Mouse (Mus musculus) hindbrain, embryonic 16.5 days (tissue): Measurements from ENCODE around the gene Txk. TPM values are rescaled to one million over a fixed set of nuclear protein-coding genes. Genes with fewer than 3 reads are reported as not detected.

Experiments
- ATAC-seq: fragments of 200-750 bp; cut with Nextera tagmentation; 2 replicates; pipeline ENCODE4 v1.8.0; 2017; ENCODE audit warnings: moderate TSS enrichment, moderate library complexity
- H3K27ac ChIP-seq: fragments of 300-500 bp; sonication (generic); 2 replicates; pipeline ENCODE4 v1.5.1; 2014; ENCODE audit warnings: low read depth, mild to moderate bottlenecking, control low read depth, low read length, moderate library complexity
- H3K27me3 ChIP-seq: fragments of 300-500 bp; sonication (generic); replicated peaks from 2 replicates; pipeline ENCODE4 v1.6.1; 2014; ENCODE audit warnings: low read length; ENCODE audit not compliant: control insufficient read depth, insufficient read depth
- H3K36me3 ChIP-seq: fragments of 300-500 bp; sonication (generic); 2 replicates; pipeline ENCODE4 v1.6.1; 2014; ENCODE audit warnings: mild to moderate bottlenecking, low read length, moderate library complexity, mixed read lengths; ENCODE audit not compliant: control insufficient read depth, insufficient read depth
- H3K4me1 ChIP-seq: fragments of 300-500 bp; sonication (generic); 2 replicates; pipeline ENCODE4 v1.6.1; 2014; ENCODE audit warnings: low read depth, low read length; ENCODE audit not compliant: control insufficient read depth, insufficient read depth
- H3K4me2 ChIP-seq: fragments of 300-500 bp; sonication (generic); 2 replicates; pipeline ENCODE4 v1.6.1; 2014; ENCODE audit warnings: mild to moderate bottlenecking, low read length, control low read depth, moderate library complexity
- H3K4me3 ChIP-seq: fragments of 300-500 bp; sonication (generic); 2 replicates; pipeline ENCODE4 v1.5.1; 2014; ENCODE audit warnings: mild to moderate bottlenecking, low read length, control low read depth, moderate library complexity
- H3K9ac ChIP-seq: fragments of 300-500 bp; sonication (generic); 2 replicates; pipeline ENCODE4 v1.6.1; 2014; ENCODE audit warnings: low read depth, mild to moderate bottlenecking, control low read depth, low read length, moderate library complexity
- H3K9me3 ChIP-seq: fragments of 300-500 bp; sonication (generic); 2 replicates; pipeline ENCODE4 v1.6.1; 2014; ENCODE audit warnings: mild to moderate bottlenecking, low read length, moderate library complexity; ENCODE audit not compliant: control insufficient read depth
- WGBS: fragments of 180-500 bp; shearing (Covaris S2); extraction: QIAGEN DNeasy Blood & Tissue Kit; methylation state at CpG from one replicate; pipeline ENCODE4 v1.1.7; 2014; 5-methylcytosine and 5-hydroxymethylcytosine counted together
- polyA plus RNA-seq: library from polyadenylated mRNA; unstranded; fragments of >200 nt; fragmentation: Nextera tagmentation; extraction: Ambion mirVana; gene quantifications from 2 replicates; pipeline ENCODE4 v1.2.1, GENCODE M21; 2015

Txk gene
- polyA plus RNA-seq: 0.22 and 0.23 TPM in 2 replicates

DNA sequence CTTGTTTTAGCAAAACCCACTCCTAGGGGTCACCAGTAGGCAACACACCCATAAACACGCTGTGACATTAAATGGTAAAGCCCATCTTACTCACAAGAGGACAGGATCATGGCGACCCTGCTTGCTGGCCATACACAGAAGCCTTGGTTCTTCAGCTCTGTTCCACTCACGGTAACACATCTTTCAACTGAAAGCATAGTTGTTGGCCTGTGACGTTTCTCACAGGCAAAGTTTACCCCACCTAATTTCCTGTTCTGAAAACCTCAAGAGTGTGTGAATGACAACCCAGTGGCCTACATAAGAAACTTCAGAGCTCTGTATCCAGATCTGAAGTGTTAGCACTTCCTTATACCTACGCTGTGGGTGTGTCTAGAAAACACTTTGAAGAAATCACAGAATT, at the start of gene Txk:
Gene Txk (minus strand): TSS at position 193 of the 400 bp plus-strand sequence.
- no peaks in the 10 kb centered on the region for H3K9me3 ChIP-seq
- H3K4me3 ChIP-seq: no peak within 1 kb of the TSS
- H3K4me1 ChIP-seq: no peaks in the 10 kb centered on the region
- H3K4me2 ChIP-seq: no peak within 1 kb of the TSS
- H3K27me3 ChIP-seq: no peaks in the 10 kb centered on the region
- no peaks in the 10 kb centered on the region for H3K36me3 ChIP-seq
- no peak within 1 kb of the TSS for H3K27ac ChIP-seq
- WGBS: 92% methylated on average over 5 of the region's 5 CpGs
- no peak for ATAC-seq
- H3K9ac ChIP-seq: no peak within 1 kb of the TSS

- no peaks in the 10 kb centered on the region for H3K36me3 ChIP-seq
Measured at GRCm38 (mm10) chr5:72798563-72798962, 46.0 kb upstream of the Txk start.

DNA sequence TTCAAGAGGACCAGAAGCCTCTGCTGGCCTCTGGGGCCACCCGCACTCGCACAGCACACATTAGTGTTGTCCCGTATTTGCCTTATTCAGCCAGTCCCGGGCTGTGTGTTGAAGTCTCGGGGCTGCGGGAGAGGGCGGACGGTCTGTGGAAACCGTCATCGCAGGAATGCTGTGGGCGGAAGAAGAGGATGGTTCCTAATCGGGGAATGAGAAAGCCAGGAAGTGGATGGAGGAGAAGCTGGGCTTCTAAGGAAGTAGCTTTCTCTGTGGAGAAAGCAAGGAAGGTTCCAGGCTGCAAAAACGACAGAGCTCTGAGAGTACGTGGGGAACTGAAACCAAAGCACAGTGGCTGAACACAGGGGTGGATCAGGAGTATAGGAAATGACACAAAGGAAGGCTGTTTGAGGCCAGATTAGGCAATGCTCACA, 43.6 kb upstream of the Txk start:
- Histone ChIP-seq H3K9me3 (no peaks in the 10 kb centered on the region), H3K27ac (peak overlapping the region; percentile 29; the same call in 1 of the 2 replicates), H3K9ac (no peak overlapping the region), H3K4me2 (peak overlapping the region; percentile 32; the same call in 1 of the 2 replicates), H3K27me3 (no peaks in the 10 kb centered on the region), H3K4me3 (no peak overlapping the region), H3K36me3 (no peaks in the 10 kb centered on the region), H3K4me1 (no peaks in the 10 kb centered on the region)
- 0 out of 2 replicates have a peak, but pooled peaks have one; percentile 25 for ATAC-seq
- WGBS: 61% methylated on average over 14 of the region's 14 CpGs

More at GRCm38 (mm10) chr5:72798563-72798962, 46.0 kb upstream of the Txk start:
- Histone ChIP-seq H3K4me1 (no peaks in the 10 kb centered on the region), H3K9me3 (no peaks in the 10 kb centered on the region), H3K27ac (no peak overlapping the region), H3K4me2 (no peak overlapping the region), H3K9ac (no peak overlapping the region), H3K27me3 (no peaks in the 10 kb centered on the region), H3K4me3 (no peak overlapping the region)
- WGBS: 64% methylated on average over 4 of the region's 4 CpGs
- ATAC-seq: no peak

- WGBS: 83% methylated on average over 3 of the region's 3 CpGs
- H3K9ac ChIP-seq: no peak overlapping the region
Measured at GRCm38 (mm10) chr5:72793309-72793850, 40.8 kb upstream of the Txk start.

DNA sequence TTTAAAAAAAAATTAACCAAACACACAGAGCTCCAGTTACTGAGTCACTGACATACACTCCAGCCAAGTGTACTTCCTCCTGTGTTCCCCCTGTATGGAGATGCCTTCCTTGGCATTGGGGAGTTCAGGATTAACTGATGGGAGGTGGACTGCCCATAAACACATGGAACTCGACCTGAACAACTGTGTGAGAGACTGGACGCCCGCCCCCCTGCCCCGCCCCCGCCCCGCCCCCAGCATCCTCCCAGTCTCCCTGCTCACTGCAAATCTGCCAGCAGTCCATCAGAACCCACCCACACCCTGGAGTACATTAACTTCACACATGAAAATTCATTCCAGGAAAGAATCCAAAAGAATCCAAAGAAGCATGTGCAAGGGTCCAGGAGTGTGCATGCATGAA, 39.2 kb upstream of the Txk start:
- WGBS: 34% methylated on average over 6 of the region's 6 CpGs
- Histone ChIP-seq H3K4me2 (no peak overlapping the region), H3K27ac (no peak overlapping the region), H3K27me3 (no peaks in the 10 kb centered on the region), H3K4me3 (no peak overlapping the region), H3K36me3 (no peaks in the 10 kb centered on the region), H3K4me1 (no peaks in the 10 kb centered on the region), H3K9ac (no peak overlapping the region), H3K9me3 (no peaks in the 10 kb centered on the region)
- no peak for ATAC-seq

More at GRCm38 (mm10) chr5:72793309-72793850, 40.8 kb upstream of the Txk start:
- Histone ChIP-seq H3K36me3 (no peaks in the 10 kb centered on the region), H3K4me3 (no peak overlapping the region), H3K9me3 (no peaks in the 10 kb centered on the region), H3K4me1 (no peaks in the 10 kb centered on the region), H3K4me2 (no peak overlapping the region), H3K27me3 (no peaks in the 10 kb centered on the region), H3K27ac (no peak overlapping the region)
- no peak for ATAC-seq

GRCm38 (mm10) chr5:72791386-72791785, 38.8 kb upstream of the Txk start:
- H3K36me3 ChIP-seq: no peaks in the 10 kb centered on the region
- WGBS: 71% methylated on average over 4 of the region's 4 CpGs
- H3K9ac ChIP-seq: no peak overlapping the region
- H3K27ac ChIP-seq: no peak overlapping the region
- ATAC-seq: no peak
- no peaks in the 10 kb centered on the region for H3K9me3 ChIP-seq
- no peaks in the 10 kb centered on the region for H3K4me1 ChIP-seq
- no peak overlapping the region for H3K4me3 ChIP-seq
- no peak overlapping the region for H3K4me2 ChIP-seq
- no peaks in the 10 kb centered on the region for H3K27me3 ChIP-seq

- WGBS: 82% methylated on average over 4 of the region's 4 CpGs
Measured at GRCm38 (mm10) chr5:72785451-72785850, 32.9 kb upstream of the Txk start.

GRCm38 (mm10) chr5:72784719-72785118, 32.1 kb upstream of the Txk start:
- no peaks in the 10 kb centered on the region for H3K4me1 ChIP-seq
- no peak overlapping the region for H3K4me2 ChIP-seq
- WGBS: 90% methylated on average over 3 of the region's 3 CpGs
- no peak overlapping the region for H3K4me3 ChIP-seq
- H3K9me3 ChIP-seq: no peaks in the 10 kb centered on the region
- ATAC-seq: no peak
- H3K27ac ChIP-seq: no peak overlapping the region
- no peak overlapping the region for H3K9ac ChIP-seq
- H3K27me3 ChIP-seq: no peaks in the 10 kb centered on the region
- no peaks in the 10 kb centered on the region for H3K36me3 ChIP-seq

More at GRCm38 (mm10) chr5:72785451-72785850, 32.9 kb upstream of the Txk start:
- Histone ChIP-seq H3K9me3 (no peaks in the 10 kb centered on the region), H3K4me2 (no peak overlapping the region), H3K36me3 (no peaks in the 10 kb centered on the region), H3K27me3 (no peaks in the 10 kb centered on the region), H3K4me3 (no peak overlapping the region), H3K4me1 (no peaks in the 10 kb centered on the region), H3K27ac (no peak overlapping the region), H3K9ac (no peak overlapping the region)
- ATAC-seq: no peak

GRCm38 (mm10) chr5:72783957-72784356, 31.4 kb upstream of the Txk start:
- ATAC-seq: no peak

More at GRCm38 (mm10) chr5:72783957-72784356, 31.4 kb upstream of the Txk start:
- no peaks in the 10 kb centered on the region for H3K9me3 ChIP-seq
- no peaks in the 10 kb centered on the region for H3K27me3 ChIP-seq
- H3K4me2 ChIP-seq: no peak overlapping the region
- no peaks in the 10 kb centered on the region for H3K4me1 ChIP-seq
- no peak overlapping the region for H3K27ac ChIP-seq
- WGBS: 78% methylated on average over 8 of the region's 8 CpGs
- no peaks in the 10 kb centered on the region for H3K36me3 ChIP-seq
- H3K9ac ChIP-seq: no peak overlapping the region
- no peak overlapping the region for H3K4me3 ChIP-seq
